In the genomic region with DNA sequence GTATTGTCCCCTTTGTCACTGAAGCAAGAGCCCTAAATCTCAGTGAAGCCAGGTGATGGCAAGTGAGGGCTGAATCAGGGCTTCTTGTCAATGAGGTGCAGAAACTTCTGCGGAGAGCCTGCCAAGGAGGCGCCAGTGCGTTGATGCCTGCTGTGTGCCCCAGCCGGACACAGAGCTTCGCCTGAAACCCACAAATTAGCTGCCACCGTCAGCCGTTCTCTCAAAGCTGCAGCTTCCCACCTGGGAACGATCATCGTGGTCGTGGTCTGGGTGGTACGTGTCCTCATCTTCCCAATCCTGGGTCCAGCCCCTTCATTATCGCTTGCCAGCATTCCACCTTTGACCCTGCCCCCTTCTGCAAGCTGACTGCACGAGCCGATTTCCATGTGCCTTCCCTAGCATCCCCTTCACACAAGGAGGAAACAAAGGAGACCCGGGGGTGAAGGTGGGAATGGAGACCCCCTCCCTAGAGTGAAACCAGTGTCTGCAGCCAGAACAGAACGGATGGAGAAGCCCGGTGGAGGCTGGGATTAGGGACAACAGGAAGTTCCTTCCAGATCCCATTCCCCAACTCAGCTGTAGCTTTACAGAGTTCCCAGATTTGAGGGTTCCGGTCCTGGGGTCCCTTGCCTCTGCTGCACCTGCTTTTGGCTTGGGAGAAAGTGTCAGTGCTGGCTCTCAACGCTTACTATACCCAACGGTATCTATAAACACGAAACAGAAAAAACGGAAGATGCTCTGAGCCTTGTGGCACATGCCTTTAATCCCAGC, we compare ENCODE assay signal across 8 mouse cellular contexts. TPM values are rescaled to one million over a fixed set of nuclear protein-coding genes. Genes with fewer than 3 reads are reported as not detected.
DNase-seq lines count a peak whose midpoint lies in the region; ATAC-seq and TF ChIP-seq lines count a peak whose summit lies in the region.

No protein-coding gene starts in this region.

- H3K36me3 ChIP-seq in hindbrain, postnatal 0 days (ENCODE audit: insufficient read depth, low read length), result 0 out of 2 replicates have a peak, but pooled peaks cover 2% of the 10 kb centered on the region
- H3K36me3 ChIP-seq in megakaryocyte, embryonic 14.5 days (replicated peaks; ENCODE audit: low read length), result no peaks in the 10 kb centered on the region

- no peaks in the 10 kb centered on the region for H3K27me3 ChIP-seq in hindbrain, postnatal 0 days (ENCODE audit: insufficient read depth, low read length)
- peaks cover 38% of the 10 kb centered on the region for H3K27me3 ChIP-seq in megakaryocyte, embryonic 14.5 days (replicated peaks)

- peak overlapping the region; percentile 73 for H3K4me2 ChIP-seq in hindbrain, postnatal 0 days (ENCODE audit: low read depth, low read length)

- H3K9ac ChIP-seq in hindbrain, postnatal 0 days (replicated peaks; ENCODE audit: low read length), result peak overlapping the region; percentile 86

- WGBS in hindbrain, postnatal 0 days, result 0% methylated on average over 22 of the region's 22 CpGs

- H3K4me1 ChIP-seq in hindbrain, postnatal 0 days (ENCODE audit: insufficient read depth, low read length), result peaks cover 17% of the 10 kb centered on the region
- H3K4me1 ChIP-seq in megakaryocyte, embryonic 14.5 days, result peaks cover 25% of the 10 kb centered on the region

- H3K4me3 ChIP-seq in hindbrain, postnatal 0 days (ENCODE audit: low read length), result peak overlapping the region; percentile 78
- peak overlapping the region; percentile 78 for H3K4me3 ChIP-seq in left cerebral cortex, adult 2 months
- peak overlapping the region; percentile 88 for H3K4me3 ChIP-seq in megakaryocyte, embryonic 14.5 days (replicated peaks)

- DNase-seq in adrenal gland, adult (ENCODE audit: inconsistent age in 2 of 2, low spot score in 1 of 2), result peak; percentile 58 to 83
- DNase-seq in cerebellum, adult 9-11 months, result peak; percentile 80
- peak; percentile 64 to 79 for DNase-seq in frontal cortex, postnatal 10 days (ENCODE audit: low spot score in 2 of 2)
- DNase-seq in hindbrain, postnatal 0 days (ENCODE audit: low spot score), result peak; percentile 94
- DNase-seq in left cerebral cortex, adult 2 months (ENCODE audit: extremely low spot score in 1 of 2, low spot score in 2 of 2), result peak; percentile 67 to 70
- DNase-seq in right cerebral cortex, postnatal 36 days (ENCODE audit: low spot score in 2 of 2), result peak; percentile 47 to 58
- DNase-seq in thymus, postnatal 4 days, result no peak

- H3K27ac ChIP-seq in hindbrain, postnatal 0 days, result peak overlapping the region; percentile 68
- H3K27ac ChIP-seq in left cerebral cortex, adult 2 months, result peak overlapping the region; percentile 69

- no peaks in the 10 kb centered on the region for H3K9me3 ChIP-seq in hindbrain, postnatal 0 days (ENCODE audit: low read length)
- no peaks in the 10 kb centered on the region for H3K9me3 ChIP-seq in megakaryocyte, embryonic 14.5 days

- ATAC-seq in hindbrain, postnatal 0 days, result peak; percentile 96

- intact Hi-C loops in left cerebral cortex, adult 2 months (cut with DNase I), result no loop called here

- no peak for TF ChIP-seq CTCF in hindbrain, postnatal 0 days (IDR thresholded peaks at IDR 0.05; ENCODE audit: low read depth)
- TF ChIP-seq CTCF in left cerebral cortex, adult 2 months (IDR thresholded peaks at IDR 0.05), result no peak

RNA-seq across cellular contexts. Expression of gene Zfp13, which starts 13.4 kb away (rescaled TPM):
- total RNA-seq in hindbrain, postnatal 0 days (2014; rRNA removed), result 37.6 and 44.0 TPM in 2 replicates
- 21.5 and 21.6 TPM in 2 replicates for polyA plus RNA-seq in hindbrain, postnatal 0 days (2015; fragmentation: Nextera tagmentation; extraction: Ambion mirVana)
- 10 to 100 TPM; 24.7 to 32.0 TPM for total RNA-seq in left cerebral cortex, adult 2 months (2021)
- polyA plus RNA-seq in megakaryocyte, embryonic 14.5 days (2012; ENCODE audit: insufficient read depth, low replicate concordance), result 0.96 TPM in 1 of 2 replicates, not detected in the other

RNA-seq across cellular contexts. Expression of gene Zscan10, which starts 14.8 kb away (rescaled TPM):
- 0.10 TPM in 1 of 2 replicates, not detected in the other for total RNA-seq in hindbrain, postnatal 0 days (2014; rRNA removed)
- 0.14 and 0.26 TPM in 2 replicates for polyA plus RNA-seq in hindbrain, postnatal 0 days (2015; fragmentation: Nextera tagmentation; extraction: Ambion mirVana)
- not detected for total RNA-seq in left cerebral cortex, adult 2 months (2021)
- polyA plus RNA-seq in megakaryocyte, embryonic 14.5 days (2012; ENCODE audit: insufficient read depth, low replicate concordance), result not detected in 2 replicates

RNA-seq across cellular contexts. Expression of gene Zfp213, which starts 21.9 kb away (rescaled TPM):
- 17.1 and 28.1 TPM in 2 replicates for total RNA-seq in hindbrain, postnatal 0 days (2014; rRNA removed)
- polyA plus RNA-seq in hindbrain, postnatal 0 days (2015; fragmentation: Nextera tagmentation; extraction: Ambion mirVana), result 9.4 and 10.3 TPM in 2 replicates
- total RNA-seq in left cerebral cortex, adult 2 months (2021), result 1 to 10 TPM; 6.8 TPM
- polyA plus RNA-seq in megakaryocyte, embryonic 14.5 days (2012; ENCODE audit: insufficient read depth, low replicate concordance), result 4.9 and 8.0 TPM in 2 replicates

RNA-seq across cellular contexts. Expression of gene Mmp25, which starts 59.2 kb away (rescaled TPM):
- 0.65 and 1.2 TPM in 2 replicates for total RNA-seq in hindbrain, postnatal 0 days (2014; rRNA removed)
- 1.2 and 1.3 TPM in 2 replicates for polyA plus RNA-seq in hindbrain, postnatal 0 days (2015; fragmentation: Nextera tagmentation; extraction: Ambion mirVana)
- total RNA-seq in left cerebral cortex, adult 2 months (2021), result under 1 TPM; 0.07 to 0.12 TPM
- polyA plus RNA-seq in megakaryocyte, embryonic 14.5 days (2012; ENCODE audit: insufficient read depth, low replicate concordance), result not detected in 2 replicates
